Mouse (Mus musculus) megakaryocyte, embryonic 14.5 days (primary cell): ENCODE measurements around the gene Eva1b.

Experiments
- FLI1 ChIP-seq: IDR thresholded peaks from 2 replicates; pipeline ENCODE4 v1.6.1; 2012; ENCODE audit warnings: low read length, inconsistent platforms, mixed read lengths
- GATA1 ChIP-seq: IDR thresholded peaks from 3 replicates; pipeline ENCODE4 v1.6.1; 2012; ENCODE audit warnings: mixed read lengths, low read length, inconsistent platforms, borderline replicate concordance

- TF ChIP-seq FLI1 (no peak), GATA1 (no peak)
Measured at GRCm38 (mm10) chr4:126109613-126110373, 37.8 kb upstream of the Eva1b start.
